Mouse (Mus musculus) hindbrain, embryonic 10.5 days (tissue): ENCODE measurements around the gene Csdc2. TPM values are rescaled to one million over a fixed set of nuclear protein-coding genes. Genes with fewer than 3 reads are reported as not detected.
"Not testable (repeated sequence)": the region's sequence is repeated elsewhere in the genome, so short reads cannot be mapped to it uniquely, and the experiment has no call there.

Experiments
- DNase-seq: peaks from one replicate; pipeline ENCODE4 v3.0.0-alpha.2; 2017; ENCODE audit warnings: low spot score
- H3K27ac ChIP-seq: fragments of 300-500 bp; sonication (generic); 2 replicates; pipeline ENCODE4 v1.5.1; 2016; ENCODE audit warnings: mild to moderate bottlenecking, moderate library complexity
- H3K27me3 ChIP-seq: fragments of 300-500 bp; sonication (generic); 2 replicates; pipeline ENCODE4 v1.6.1; 2016; ENCODE audit warnings: mild to moderate bottlenecking; ENCODE audit not compliant: poor library complexity, insufficient read depth, severe bottlenecking
- H3K36me3 ChIP-seq: fragments of 300-500 bp; sonication (generic); 2 replicates; pipeline ENCODE4 v1.6.1; 2016; ENCODE audit warnings: mild to moderate bottlenecking, moderate library complexity
- H3K4me1 ChIP-seq: fragments of 300-500 bp; sonication (generic); replicated peaks from 2 replicates; pipeline ENCODE4 v1.6.1; 2016; ENCODE audit warnings: mild to moderate bottlenecking
- H3K4me3 ChIP-seq: fragments of 300-500 bp; sonication (generic); 2 replicates; pipeline ENCODE4 v1.5.1; 2016; ENCODE audit warnings: mild to moderate bottlenecking, moderate library complexity
- H3K9me3 ChIP-seq: fragments of 300-500 bp; sonication (generic); 2 replicates; pipeline ENCODE4 v1.6.1; 2016; ENCODE audit warnings: mild to moderate bottlenecking, moderate library complexity
- WGBS: fragments of 180-500 bp; shearing (Covaris S2); methylation state at CpG from one replicate; pipeline ENCODE4 v1.1.7; 2016; 5-methylcytosine and 5-hydroxymethylcytosine counted together
- polyA plus RNA-seq: library from polyadenylated mRNA; unstranded; fragments of >200 nt; fragmentation: Nextera tagmentation; extraction: Ambion mirVana; gene quantifications from 2 replicates; pipeline ENCODE4 v1.2.1, GENCODE M21; 2016

Gene Csdc2
- 13.8 and 33.7 TPM in 2 replicates for polyA plus RNA-seq

DNA sequence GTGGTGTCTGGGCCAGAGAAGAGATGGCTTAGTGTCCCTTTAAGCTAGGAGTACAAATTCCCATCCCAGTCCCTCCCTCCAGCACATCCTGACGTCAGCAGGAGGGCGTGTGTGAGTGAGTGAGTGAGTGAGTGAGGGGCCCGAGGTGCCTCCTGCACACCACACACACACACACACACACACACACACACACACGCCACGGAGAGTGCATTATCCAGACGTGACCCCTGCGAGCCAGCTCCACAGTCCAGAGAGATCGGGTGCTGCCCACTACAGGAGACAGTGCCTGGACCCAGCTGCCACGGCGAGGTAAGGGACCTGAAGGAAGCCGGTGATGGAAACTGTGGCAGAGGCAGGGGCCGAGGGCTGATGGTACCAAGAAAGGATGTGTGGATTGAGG, at the start of gene Csdc2:
Csdc2 (plus strand) TSS at position 81 of the 400 bp plus-strand sequence.
- H3K36me3 ChIP-seq, result no peaks in the 10 kb centered on the region
- peaks cover 40% of the 10 kb centered on the region for H3K4me1 ChIP-seq
- H3K27ac ChIP-seq, result peak within 1 kb of the TSS; percentile 76
- H3K4me3 ChIP-seq, result peak within 1 kb of the TSS; percentile 55
- DNase-seq, result peak; percentile 62
- peaks cover 12% of the 10 kb centered on the region for H3K27me3 ChIP-seq
- WGBS, result under 1% methylated on average over 12 of the region's 12 CpGs
- no peaks in the 10 kb centered on the region for H3K9me3 ChIP-seq

DNA sequence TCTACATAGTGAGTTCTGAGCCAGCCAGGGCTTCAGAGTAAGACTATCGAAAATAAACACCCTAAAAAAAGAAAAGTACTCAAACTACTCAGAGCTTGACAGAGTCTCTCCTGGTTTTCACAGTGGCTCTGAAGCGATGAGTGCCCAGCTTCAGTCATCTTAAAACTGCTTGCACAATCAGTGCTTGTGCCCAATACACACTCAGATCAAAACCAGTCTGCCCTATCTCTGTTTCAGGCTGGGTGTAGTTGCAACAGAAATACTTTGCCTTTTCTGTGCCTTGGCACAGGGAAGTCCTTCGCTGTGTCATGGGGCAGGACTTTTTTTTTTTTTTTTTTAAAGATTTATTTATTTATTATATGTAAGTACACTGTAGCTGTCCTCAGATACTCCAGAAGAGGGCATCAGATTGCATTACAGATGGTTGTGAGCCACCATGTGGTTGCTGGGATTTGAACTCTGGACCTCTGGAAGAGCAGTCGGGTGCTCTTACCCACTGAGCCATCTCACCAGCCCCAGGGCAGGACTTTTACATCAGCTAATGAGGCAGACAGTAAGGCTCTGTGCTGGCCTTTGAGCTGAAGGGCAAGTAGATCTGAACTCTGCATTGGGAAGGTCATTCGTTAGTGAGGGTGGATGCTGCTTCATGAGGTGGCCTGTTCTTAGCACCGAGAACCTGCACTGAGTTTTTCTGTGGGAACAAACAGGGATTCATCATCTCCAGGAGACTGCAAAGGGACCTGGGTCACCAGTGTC, 49.6 kb upstream of the Csdc2 start:
- Histone ChIP-seq H3K4me1 (no peaks in the 10 kb centered on the region), H3K9me3 (no peaks in the 10 kb centered on the region), H3K36me3 (peaks cover 44% of the 10 kb centered on the region), H3K4me3 (no peak overlapping the region), H3K27ac (no peak overlapping the region), H3K27me3 (no peaks in the 10 kb centered on the region)
- WGBS, result 95% methylated on average over 6 of the region's 6 CpGs
- no peak for DNase-seq

DNA sequence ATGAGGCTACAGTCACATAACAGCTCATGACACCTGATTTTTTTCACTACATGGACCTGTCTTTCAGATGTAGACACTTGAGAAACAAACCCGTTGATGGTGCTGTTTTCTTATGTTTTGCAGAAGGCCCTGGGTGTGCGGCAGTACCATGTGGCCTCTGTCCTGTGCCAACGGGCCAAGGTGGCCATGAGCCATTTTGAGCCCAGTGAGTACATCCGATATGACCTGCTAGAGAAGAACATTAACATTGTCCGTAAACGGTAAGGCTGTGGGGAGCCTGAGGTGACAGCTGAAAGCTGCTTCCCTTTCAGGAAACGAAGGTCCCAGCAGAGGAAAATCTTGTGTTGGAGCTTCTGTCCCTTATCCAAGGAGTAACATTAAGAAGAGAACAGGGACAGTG, 47.4 kb upstream of the Csdc2 start:
- Histone ChIP-seq H3K27ac (no peak overlapping the region), H3K4me3 (no peak overlapping the region), H3K36me3 (peaks cover 63% of the 10 kb centered on the region), H3K4me1 (no peaks in the 10 kb centered on the region), H3K27me3 (no peaks in the 10 kb centered on the region), H3K9me3 (no peaks in the 10 kb centered on the region)
- 94% methylated on average over 7 of the region's 7 CpGs for WGBS
- no peak for DNase-seq

DNA sequence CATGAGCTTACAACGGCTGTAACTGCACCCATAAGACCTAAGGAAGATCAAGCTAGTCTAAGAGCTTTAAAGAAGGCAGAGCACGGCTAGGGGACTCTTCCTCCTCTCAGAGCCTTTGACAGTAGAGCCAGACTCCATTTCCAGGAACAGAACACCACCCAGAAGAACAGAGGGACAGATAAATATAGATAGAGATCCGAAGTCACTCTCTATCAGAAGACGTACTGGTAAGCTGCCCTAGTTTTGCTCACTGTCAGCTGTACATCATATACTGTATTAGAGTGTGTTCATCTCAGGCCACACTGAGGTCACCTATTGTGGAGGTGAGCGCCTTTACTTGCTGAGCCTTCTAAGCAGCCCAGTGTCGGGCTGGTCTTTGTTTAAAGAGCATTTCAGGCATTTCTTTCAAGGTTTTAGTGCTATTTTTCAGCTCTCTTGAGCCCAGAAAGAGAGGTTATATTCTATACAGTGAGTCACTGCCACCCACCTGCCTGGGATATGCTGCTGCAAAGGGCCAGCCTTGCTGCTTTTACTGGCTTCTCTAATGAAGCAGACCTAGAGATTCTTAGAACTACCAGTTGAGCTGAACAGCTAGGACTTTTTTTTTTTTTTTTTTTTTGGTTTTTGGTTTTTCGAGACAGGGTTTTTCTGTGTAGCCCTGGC, 45.3 kb upstream of the Csdc2 start:
- no peak overlapping the region for H3K4me3 ChIP-seq
- no peak for DNase-seq
- H3K27ac ChIP-seq, result no peak overlapping the region
- H3K27me3 ChIP-seq, result no peaks in the 10 kb centered on the region
- no peaks in the 10 kb centered on the region for H3K4me1 ChIP-seq
- peaks cover 82% of the 10 kb centered on the region for H3K36me3 ChIP-seq
- 92% methylated on average over 7 of the region's 7 CpGs for WGBS
- H3K9me3 ChIP-seq, result no peaks in the 10 kb centered on the region

GRCm38 (mm10) chr15:81891822-81892580, 44.6 kb upstream of the Csdc2 start:
- no peak overlapping the region for H3K27ac ChIP-seq
- no peak for DNase-seq
- no peaks in the 10 kb centered on the region for H3K9me3 ChIP-seq
- WGBS, result 93% methylated on average over 8 of the region's 8 CpGs
- H3K36me3 ChIP-seq, result peaks cover 89% of the 10 kb centered on the region
- H3K27me3 ChIP-seq, result no peaks in the 10 kb centered on the region
- H3K4me3 ChIP-seq, result no peak overlapping the region
- H3K4me1 ChIP-seq, result no peaks in the 10 kb centered on the region

GRCm38 (mm10) chr15:81894002-81894401, 42.6 kb upstream of the Csdc2 start:
- H3K4me3 ChIP-seq, result no peak overlapping the region
- H3K27me3 ChIP-seq, result no peaks in the 10 kb centered on the region
- no peak for DNase-seq
- 79% methylated on average over 1 of the region's 1 CpGs for WGBS
- no peaks in the 10 kb centered on the region for H3K4me1 ChIP-seq
- no peak overlapping the region for H3K27ac ChIP-seq
- peaks cover 96% of the 10 kb centered on the region for H3K36me3 ChIP-seq
- H3K9me3 ChIP-seq, result no peaks in the 10 kb centered on the region

DNA sequence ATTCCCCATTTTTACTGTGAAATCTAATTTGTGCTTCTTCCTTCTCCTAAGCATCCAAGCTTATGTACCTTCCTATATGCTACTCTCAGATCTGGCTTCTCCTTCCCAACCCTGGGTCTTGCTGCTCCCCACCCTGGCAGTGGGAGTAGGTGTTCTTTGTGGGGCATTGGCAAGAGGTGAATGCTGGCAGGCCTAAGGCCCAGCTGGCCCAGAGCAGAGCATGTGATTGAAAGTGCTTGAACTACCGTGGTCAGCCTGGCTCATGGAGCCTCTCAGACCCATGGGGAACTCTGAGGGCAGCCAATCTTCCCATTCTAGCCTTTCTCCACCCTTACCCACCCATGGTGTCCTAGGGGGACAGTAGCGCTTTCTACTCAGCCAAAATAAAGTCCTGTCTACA, 40.2 kb upstream of the Csdc2 start:
- peaks cover 96% of the 10 kb centered on the region for H3K36me3 ChIP-seq
- H3K27me3 ChIP-seq, result no peaks in the 10 kb centered on the region
- no peak overlapping the region for H3K4me3 ChIP-seq
- no peak for DNase-seq
- no peaks in the 10 kb centered on the region for H3K9me3 ChIP-seq
- 84% methylated on average over 2 of the region's 2 CpGs for WGBS
- H3K4me1 ChIP-seq, result no peaks in the 10 kb centered on the region
- H3K27ac ChIP-seq, result no peak overlapping the region

DNA sequence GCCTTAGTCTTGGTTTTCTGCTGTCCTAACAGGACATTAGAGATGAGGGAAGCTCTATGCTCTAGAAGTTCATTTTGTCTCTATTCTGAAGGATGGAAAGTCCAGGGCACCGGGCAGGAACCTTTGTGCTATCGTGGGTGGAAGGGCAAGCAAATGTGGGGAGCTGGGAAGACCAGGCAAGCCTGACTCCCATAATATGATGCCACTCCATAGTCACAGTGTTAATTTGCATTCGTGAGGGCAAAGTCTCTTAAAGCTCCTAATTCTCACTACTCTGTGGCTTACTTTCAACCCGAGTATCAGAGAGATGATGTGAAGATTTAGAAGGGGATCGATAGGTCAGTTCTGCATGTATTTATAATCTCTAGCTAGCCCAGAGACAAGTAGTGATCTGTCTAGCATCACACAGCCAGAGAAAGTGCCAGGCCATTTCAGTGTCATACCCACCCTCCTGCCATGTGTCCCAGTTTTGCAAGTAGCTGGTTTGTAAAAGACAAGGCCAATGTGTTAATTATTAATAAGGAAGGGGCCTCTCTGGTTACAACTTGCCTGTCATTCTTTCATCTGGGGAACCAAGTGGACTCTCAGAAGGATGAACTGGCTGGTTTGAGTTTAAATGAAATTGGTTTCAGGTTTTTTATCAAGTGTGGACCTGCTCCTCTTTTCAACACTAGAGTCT, 38.8 kb upstream of the Csdc2 start:
- Histone ChIP-seq H3K4me1 (no peaks in the 10 kb centered on the region), H3K36me3 (peaks cover 95% of the 10 kb centered on the region), H3K27ac (no peak overlapping the region), H3K27me3 (no peaks in the 10 kb centered on the region), H3K9me3 (no peaks in the 10 kb centered on the region), H3K4me3 (no peak overlapping the region)
- DNase-seq, result no peak
- 90% methylated on average over 5 of the region's 5 CpGs for WGBS

DNA sequence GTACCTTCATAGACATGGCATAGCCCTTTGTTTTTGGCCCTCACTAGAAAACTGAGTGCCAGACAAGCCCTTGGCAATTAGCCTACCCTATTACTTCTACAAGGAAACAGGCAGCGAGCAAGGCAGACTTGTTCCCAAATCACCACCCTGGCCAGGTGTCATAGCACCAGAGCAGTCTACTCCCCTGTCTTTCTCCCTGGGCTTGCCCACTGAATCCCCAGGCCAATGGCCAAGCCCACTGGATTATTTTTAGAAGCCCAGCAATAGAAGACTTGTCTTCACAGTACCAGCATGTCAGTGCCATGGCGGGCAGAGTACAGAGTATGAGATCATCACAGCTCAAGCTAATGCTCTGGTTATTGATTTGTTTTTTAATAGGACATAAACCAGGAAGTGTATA, 37.8 kb upstream of the Csdc2 start:
- no peaks in the 10 kb centered on the region for H3K4me1 ChIP-seq
- H3K27me3 ChIP-seq, result no peaks in the 10 kb centered on the region
- 96% methylated on average over 2 of the region's 2 CpGs for WGBS
- no peak overlapping the region for H3K27ac ChIP-seq
- no peak for DNase-seq
- H3K9me3 ChIP-seq, result no peaks in the 10 kb centered on the region
- H3K4me3 ChIP-seq, result no peak overlapping the region
- peaks cover 97% of the 10 kb centered on the region for H3K36me3 ChIP-seq

- peaks cover 99% of the 10 kb centered on the region for H3K36me3 ChIP-seq
- no peak overlapping the region for H3K4me3 ChIP-seq
- no peaks in the 10 kb centered on the region for H3K9me3 ChIP-seq
- no peaks in the 10 kb centered on the region for H3K27me3 ChIP-seq
- DNase-seq, result peak; percentile 65
- WGBS, result 34% methylated on average over 2 of the region's 2 CpGs
- H3K4me1 ChIP-seq, result no peaks in the 10 kb centered on the region
- no peak overlapping the region for H3K27ac ChIP-seq
Measured at GRCm38 (mm10) chr15:81904939-81905338, 31.6 kb upstream of the Csdc2 start.

DNA sequence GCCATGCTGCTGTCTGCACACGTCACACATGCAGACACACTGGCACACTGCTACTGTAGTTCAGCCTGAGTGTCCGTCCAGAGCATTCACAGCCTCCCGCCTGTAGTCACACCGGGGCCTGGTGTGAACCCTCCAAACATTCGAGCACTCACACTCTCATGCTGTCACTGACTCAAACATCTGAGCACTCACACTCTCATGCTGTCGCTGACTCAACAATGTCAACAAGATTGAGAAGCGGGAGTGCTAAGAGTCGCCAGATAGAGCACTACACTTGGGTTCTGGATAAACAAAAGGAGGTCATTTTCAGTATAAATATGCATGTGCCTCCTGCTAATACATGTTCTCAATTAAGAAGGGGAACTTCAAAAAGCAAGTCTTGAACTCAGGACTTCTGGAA, 28.6 kb upstream of the Csdc2 start:
- H3K4me1 ChIP-seq, result no peaks in the 10 kb centered on the region
- WGBS, result 94% methylated on average over 8 of the region's 8 CpGs
- no peak overlapping the region for H3K4me3 ChIP-seq
- no peaks in the 10 kb centered on the region for H3K27me3 ChIP-seq
- H3K27ac ChIP-seq, result no peak overlapping the region
- H3K9me3 ChIP-seq, result no peaks in the 10 kb centered on the region
- DNase-seq, result no peak
- peaks cover 100% of the 10 kb centered on the region for H3K36me3 ChIP-seq

DNA sequence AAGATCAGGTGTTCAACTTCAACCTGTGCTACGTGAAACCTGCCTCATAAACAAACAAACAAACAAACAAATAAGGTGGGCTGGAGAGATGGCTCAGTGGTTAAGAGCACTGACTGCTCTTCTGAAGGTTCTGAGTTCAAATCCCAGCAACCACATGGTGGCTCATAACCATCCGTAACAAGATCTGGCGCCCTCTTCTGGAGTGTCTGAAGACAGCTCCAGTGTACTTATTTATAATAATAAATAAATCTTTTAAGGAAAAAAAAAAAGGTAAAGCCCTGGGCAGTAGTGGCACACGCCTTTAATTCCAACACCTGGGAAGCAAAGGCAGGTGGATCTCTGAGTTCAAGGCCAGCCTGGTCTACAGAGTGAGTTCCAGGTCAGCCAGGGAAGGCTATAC, 27.8 kb upstream of the Csdc2 start:
- H3K36me3 ChIP-seq, result peaks cover 100% of the 10 kb centered on the region
- not testable (repeated sequence) for DNase-seq, H3K27ac ChIP-seq, H3K4me1 ChIP-seq, H3K9me3 ChIP-seq, H3K27me3 ChIP-seq, H3K4me3 ChIP-seq
- WGBS, result 94% methylated on average over 4 of the region's 4 CpGs
